Mouse (Mus musculus) thymus, postnatal 25 days (tissue): ENCODE measurements around the gene Krtap29-1.

Source experiments
- DNase-seq: peaks from one replicate; pipeline ENCODE4 v3.0.0; 2022

Gene Krtap29-1

DNA sequence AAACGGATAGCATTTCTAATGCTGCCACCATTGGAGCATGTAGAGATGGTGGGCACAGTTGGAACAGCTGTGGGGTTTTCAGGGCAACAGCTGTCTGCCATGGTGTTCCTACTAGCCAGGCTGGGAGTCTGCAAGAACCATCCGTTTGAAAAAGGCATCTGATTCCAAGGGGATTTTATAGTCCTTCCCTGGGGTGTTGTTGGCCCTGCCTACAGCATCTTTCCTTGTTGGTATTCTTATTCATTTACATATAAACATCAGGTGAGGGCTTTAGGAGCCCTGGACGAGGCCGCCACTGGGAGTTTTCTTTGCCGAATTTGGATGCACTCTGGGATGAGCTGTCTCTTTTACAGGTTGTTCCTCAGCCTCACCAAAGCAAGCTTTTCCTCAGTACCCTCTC lies at the start of gene Krtap29-1:
Krtap29-1 (minus strand) TSS at position 101 of the 400 bp plus-strand sequence.
- DNase-seq: no peak

DNA sequence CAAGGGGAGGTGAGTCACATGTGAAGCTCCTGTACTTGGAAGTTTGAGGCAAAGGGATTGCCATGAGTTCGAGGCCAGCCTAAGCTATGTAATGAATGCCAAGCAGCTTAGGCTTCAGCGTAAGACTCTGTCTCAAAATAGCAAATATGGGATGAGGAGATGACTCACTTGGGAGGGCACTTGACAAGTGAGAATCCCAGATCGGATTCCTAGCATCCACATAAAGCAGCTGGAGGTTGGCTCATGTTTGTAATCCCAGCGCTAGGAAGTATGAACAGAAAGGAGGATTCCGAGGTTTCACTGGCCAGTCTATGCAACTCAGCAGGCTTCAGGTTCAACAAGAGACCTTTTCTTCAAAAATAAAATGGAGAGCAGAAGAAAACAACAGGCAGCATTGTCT lies 42.6 kb upstream of the Krtap29-1 start:
- DNase-seq: no peak

DNA sequence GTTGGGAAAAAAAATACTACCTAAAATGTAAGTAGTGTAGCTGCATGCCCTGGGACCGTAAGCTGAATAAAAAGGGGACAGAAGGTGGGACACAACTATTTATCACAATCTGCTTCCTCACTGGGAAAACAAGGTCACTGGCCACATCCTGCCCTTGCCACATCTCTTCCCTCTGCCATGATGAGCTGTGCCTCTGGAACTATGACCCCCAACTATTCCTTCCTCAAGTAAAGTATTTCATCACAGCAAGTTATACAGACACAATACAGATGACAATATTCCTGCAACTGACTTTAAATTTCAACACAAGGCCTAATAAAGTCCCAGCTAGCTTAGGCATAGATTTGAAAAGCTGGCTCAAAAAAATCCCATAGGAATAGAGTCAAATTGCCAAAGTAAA lies 40.6 kb upstream of the Krtap29-1 start:
- DNase-seq: no peak

DNA sequence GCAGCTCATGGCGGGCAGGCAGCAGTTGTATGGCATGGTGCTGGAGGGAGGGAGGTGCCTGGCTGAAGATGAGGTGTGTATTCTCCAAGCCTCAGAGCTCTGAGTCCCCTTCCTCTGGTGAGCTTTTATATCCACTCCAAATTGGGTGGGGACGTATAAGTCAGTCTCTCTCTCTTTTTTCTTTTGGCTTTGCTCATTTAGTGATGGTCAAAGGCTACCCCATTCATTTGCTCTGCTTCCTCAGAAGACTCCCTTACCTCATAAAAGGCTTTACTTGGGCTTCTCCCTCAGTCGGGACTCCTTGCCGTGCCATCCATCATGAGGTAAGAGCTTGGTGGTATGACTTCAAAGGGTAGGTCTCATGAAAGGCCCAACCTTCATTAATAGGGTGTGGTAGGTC lies 37.3 kb upstream of the Krtap29-1 start, which contains the start of gene Krt33a:
Krt33a (minus strand) TSS at position 101 of the 400 bp plus-strand sequence.
- DNase-seq: no peak

DNA sequence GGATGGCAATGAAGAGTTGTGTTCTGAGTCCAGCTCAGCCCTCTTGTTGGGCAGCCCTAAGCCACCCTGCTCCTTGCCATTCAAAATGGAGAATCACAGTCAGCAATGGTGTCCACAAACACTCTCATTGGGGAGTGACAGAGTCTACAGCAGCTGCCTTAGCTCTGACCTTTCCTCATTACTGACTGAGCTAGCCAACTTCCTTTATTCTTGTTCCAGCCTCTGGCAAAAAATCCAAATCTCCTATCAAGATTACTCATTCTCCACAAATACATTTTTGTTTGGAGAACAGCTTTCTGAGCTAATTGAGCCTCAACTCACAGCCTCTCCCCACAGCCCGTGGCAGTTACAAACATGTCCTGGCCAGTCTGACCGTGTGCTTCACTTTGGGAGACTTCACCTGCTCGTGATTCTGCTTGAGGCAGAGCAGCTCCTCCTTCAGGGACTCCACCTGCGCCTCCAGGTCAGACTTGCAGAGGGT lies 34.9 kb upstream of the Krtap29-1 start:
- DNase-seq: no peak

DNA sequence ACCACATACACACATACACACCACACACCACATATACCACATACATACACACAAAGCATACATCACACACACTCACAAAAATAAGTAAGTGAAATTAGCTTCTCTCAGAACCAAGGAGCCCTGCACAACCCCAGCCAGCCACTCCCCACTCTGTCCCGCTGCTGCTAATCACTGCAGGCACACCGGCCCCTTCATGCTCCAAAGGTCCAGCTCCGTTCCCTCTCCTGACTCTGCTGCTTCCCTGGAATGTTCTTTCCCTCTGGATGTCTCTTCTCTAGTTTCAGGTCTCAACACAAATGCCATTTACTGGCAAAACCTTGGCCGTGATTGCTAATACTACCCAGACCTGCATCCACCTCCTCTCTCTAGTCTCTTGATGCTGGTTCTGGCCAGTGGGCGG lies 31.8 kb upstream of the Krtap29-1 start:
- DNase-seq: no peak

DNA sequence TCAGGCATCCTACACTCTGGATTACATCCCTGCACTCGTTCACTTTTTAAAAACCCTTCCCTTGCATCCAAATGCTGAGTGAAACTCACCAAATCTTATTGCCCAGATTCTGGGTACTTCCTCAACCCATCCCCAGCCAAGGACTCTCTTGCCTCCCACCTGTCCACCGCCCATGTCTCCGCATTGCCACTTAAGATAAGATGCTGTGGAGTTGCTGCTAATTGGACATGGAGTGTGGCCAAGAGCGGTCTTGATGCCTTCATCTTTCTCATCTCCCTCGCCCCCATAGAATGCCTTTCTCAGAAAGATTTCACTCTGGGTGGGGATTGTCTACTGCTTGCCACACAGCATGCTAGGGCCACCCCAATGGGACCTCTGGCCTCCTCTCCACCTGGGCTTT lies 29.5 kb upstream of the Krtap29-1 start:
- no peak for DNase-seq

DNA sequence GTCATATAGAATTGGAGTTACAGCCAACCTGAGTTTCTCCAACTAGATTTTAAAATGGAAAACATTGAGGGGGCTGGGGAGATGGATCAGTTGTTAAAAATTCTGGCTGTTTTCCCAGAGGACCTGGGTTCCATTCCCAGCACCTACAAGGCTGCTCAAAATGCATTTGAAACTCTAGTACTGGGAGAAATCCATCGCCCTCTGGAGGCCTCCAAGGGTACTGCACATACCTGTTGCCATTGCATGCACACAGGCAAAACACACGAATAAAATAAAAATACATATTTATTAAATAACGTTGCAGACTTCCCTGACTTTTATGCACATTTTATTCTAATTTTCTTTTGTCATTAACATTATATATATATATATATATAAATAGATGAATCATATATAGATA lies 27.8 kb upstream of the Krtap29-1 start:
- no peak for DNase-seq

DNA sequence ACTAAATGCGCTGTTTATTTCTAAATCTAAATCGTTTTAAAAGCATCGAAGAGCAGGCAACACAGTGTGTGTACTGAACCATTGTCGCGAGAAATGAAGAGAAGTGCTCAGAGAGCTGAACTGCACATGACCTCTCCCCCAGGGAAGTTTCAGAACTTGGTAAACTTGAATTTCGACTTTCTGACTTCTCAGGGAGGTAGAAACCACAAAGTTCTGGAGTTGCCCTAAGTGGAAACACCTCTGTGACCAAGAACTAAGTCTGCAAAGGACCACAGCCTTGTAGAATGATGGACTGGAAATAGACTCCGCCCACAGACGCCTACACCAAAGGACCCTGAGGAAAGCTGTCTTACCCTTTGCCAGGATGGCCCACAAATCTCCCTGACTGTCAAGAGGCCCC lies 27.1 kb upstream of the Krtap29-1 start:
- DNase-seq: no peak

DNA sequence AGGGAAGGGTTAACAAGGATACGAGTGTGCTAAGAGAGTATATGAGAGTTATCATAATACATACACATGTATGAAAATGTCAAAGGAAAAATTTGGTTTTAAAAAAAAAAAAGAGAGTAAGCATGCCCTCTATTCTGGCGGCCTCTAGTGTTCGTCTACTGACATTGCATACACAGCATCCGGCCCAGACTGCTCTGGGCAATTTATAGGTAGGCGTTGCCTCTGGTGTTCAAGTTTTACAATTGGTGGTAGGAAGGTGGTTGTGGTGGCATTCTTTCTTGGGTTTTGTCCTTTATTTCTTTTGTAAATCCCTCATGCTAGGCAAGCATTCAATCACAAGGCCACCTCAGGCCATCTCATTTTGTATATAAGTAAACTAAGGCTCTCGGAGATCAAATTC lies 26.0 kb upstream of the Krtap29-1 start:
- peak; percentile 17 for DNase-seq

DNA sequence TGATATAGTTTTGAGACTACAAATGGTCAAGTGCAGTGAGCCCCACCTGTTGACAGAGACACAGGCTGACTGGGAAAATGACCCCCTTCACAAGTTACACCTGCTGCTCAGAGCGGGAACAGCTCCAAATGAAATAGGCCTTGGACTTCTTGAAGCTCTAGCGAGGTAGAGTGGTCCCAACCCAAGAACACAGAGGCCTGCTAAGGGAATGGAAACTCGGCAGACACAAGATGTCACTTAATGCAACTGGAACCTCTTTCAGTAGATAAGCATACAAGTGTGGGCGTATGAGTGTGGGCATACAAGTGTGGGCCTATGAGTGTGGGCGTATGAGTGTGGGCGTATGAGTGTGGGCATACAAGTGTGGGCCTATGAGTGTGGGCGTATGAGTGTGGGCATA lies 20.2 kb upstream of the Krtap29-1 start:
- no peak for DNase-seq

DNA sequence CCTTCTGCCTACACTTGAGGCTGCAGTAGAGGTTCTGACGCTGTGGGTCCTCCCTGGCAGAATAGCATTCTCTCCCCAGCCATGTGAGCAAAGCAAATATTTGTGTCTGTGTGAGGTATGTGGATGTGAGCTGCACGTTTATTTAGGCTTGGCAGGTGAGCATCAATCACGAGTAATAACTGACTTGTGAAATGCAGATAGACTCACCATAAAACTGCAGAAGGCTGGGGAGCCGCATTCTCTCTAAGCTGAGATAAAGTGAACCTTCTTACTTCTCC lies 15.5 kb upstream of the Krtap29-1 start:
- no peak for DNase-seq

DNA sequence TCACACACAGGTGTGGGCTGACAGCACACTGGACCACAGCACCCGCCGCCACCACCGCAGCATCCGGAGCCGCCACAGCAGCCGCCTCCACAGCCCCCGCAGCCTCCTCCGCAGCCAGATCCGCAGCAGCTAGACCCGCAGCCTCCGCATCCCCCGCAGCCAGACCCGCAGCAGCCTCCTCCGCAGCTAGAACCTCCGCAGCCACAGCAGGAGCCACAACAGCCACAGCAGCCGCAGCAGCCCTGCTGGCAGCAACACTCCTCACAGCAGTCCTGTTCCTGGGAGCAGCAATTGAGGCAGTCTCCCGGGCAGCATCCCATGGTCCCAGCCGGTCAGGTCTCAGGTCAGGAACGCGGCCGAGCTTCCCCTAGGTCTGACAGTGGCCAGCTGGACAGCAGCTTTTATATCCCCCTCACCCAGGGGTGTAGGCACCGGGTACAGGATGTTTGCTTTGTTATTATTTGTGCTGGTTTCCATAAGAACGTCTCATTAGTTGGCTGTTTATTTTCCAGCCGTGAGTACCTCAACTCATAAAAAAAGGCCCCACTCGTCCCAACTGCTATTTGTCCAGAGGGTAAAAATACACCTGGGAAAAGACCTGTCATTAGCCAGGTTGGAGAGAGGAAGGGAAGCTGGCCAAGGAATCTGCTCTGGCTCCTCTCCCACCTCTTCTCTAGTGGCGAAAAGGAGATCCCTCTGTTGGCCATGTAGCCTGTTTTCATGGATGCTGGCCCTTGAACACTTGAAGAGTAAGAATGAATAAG lies 14.9 kb upstream of the Krtap29-1 start, which contains the start of gene Krtap17-1:
Krtap17-1 (minus strand) TSS at position 375 of the 764 bp plus-strand sequence.
- DNase-seq: no peak

DNA sequence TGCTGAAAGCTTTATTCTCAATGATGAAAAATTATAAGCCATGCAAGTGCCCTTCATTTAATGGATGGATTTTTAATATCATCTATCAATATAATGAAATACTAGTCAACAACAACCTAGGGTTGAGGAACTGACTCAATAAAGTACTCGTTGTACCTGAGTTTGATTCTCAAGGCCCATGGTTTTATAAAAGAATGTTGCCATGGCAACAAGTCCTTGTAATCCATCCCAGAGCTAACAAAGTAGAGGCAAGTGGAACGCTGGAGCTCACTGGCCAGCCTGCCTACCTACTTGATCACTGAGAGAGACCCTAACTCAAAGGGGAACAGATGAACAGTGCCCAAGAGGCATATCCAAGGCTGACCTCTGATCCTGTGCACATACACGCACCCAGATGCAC lies 11.7 kb upstream of the Krtap29-1 start:
- no peak for DNase-seq

DNA sequence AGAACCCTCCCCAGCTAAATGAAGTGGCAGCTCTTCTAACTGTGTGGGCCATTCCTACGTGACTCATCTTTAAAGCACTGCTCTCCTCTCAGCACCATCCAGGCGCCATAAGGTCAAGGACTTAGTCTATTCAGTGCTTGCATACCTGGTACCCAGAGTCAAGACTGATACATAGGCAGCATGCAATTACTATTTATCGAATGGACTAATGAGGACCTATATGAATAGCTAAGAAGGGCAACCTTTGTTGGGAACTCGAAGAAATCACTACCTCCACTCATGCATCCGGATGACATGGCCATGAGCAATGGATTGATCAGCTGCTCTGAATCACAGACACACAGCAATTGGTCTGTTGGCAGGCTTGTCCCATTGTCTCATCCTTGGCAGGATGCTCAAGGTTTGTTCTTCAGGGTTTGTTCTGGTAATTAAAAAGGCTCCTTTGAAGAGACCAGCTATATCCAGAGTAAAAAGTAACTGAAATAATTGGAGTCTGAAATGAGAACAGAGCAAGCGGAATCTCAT lies 11.1 kb upstream of the Krtap29-1 start:
- DNase-seq: no peak

DNA sequence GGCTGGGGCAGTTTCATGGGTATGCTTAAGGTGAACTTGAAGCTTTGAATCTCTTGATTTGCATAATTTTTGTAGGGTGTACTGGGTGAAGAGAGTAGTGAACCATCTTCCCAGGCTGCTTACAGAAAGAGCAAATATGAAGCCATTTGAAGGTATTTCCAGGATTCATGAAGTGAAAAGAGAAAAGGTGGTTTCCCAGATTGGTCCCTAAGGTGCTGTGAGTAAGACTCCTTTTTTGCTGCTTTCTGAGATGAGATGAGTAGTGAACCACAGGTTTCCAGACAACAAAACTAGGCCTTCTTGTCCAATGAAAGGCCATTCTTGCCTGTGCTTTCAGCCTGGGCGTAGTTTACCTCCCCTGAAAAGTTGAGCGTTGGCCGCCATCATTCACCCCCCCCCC lies 9.7 kb upstream of the Krtap29-1 start:
- DNase-seq: no peak

DNA sequence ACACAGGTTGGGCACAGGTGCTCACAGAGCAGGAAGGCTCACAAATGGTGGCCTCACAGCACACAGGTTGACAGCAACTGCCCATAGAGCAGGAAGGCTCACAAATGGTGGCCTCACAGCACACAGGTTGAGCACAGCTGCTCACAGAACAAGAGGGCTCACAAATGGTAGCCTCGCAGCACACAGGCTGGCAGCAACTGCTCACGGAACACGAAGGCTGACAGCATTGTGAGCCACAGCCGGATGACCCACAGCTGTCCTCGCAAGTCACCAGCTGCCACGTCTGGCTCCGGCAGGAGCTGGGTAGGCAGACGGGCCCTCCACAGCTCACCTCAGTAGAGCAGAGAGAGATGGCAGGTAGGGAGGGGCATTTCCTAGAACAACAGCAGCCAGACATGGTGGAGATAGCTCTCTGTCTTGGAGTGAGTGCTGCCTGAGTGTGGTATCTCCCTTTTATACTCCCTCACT lies 7.4 kb upstream of the Krtap29-1 start, which contains the start of gene Krtap16-1:
Krtap16-1 (minus strand) TSS at position 418 of the 468 bp plus-strand sequence.
- no peak for DNase-seq

DNA sequence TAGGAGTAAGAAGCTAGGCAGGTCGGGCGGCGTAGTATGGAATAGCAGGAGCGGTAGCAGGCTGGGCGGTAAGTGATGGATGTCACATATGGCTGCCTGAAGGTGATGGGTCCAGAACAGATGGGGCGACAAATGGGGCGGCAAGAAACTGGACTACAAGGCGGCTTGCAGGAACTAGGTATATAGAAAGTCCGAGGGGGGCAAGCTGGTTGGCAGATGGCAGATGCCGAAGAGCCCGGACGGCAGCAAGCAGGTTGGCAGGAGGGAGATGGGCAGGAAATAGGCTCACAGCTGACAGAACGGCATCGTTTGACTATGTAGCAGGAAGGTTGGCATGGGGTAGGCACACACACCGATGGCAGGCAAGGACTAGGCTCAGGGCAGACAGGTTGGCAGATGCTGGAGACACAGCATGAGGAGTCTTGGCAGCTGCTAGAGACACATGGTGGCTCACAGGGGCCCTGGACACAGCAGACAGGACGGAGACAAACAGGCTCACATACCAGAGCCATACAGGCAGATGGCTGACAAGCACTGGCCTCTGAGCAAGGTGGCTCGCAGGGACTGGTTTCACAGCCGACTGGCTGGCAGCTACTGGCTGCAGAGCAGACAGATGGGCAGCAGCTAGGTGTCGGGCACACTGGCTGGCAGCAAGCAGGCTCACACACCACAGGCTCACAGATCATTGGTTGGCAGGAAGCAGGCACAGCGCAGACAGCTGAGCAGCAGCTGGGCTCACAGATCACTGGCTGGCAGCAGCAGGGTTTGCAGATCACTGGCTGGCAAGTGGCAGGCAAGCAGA lies 6.6 kb upstream of the Krtap29-1 start:
- DNase-seq: no peak

DNA sequence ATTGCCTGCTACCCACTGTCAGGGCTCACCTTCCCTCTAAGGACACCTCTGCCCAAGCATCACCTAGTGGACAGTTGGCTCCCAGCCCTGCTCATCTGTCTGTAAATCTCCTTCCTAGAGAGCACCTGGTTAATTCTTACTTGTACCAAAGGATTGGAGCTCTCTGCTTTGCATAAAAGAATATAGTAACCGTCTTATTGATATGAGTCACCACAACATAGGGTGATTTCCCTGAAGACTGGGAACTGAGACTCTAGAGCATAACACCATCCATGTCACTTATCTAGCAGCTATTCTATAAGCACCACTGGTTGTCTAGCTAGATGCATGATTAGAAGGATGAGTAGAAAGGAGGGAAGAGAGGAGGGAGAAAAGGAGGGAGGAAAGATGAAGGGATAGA lies 4.6 kb upstream of the Krtap29-1 start:
- no peak for DNase-seq

DNA sequence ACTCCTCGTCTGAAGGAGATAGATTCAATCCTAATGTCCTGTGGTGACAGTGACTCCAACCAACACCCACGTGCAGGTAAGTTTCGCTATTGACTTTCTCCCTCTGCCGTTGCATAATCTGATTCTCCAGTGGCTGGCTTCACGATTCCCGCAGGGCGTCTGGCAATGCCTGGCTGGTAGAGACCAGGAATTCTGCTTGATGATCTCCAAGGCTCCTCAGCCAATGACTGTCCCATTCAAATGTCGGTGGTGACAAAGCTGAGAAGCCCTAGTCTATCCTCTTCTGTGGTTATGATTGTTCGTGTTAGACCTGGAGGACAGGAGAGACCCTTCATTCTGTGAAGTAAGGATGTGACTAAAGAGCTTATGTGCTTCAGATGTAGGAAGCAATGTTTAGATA lies 3.9 kb upstream of the Krtap29-1 start:
- DNase-seq: no peak

DNA sequence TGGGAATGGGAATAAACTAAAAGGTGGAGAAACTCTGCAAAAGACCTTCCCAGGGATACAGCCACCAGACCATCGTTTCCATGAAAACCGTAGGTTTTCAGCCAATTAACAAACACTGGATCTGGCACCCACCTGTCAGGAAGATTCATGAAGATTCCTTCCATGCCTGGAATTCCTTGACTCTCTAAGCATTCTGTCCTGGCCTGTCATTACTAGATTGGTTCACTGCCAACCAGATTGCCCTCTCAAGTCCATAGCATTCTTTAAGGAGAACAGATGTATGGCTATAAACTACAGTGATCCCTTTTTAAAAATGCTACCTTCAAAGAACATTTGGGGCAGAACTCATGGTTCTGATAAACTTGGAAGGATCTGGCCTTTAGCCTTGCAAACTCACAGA lies 12.9 kb downstream of the Krtap29-1 start:
- no peak for DNase-seq

DNA sequence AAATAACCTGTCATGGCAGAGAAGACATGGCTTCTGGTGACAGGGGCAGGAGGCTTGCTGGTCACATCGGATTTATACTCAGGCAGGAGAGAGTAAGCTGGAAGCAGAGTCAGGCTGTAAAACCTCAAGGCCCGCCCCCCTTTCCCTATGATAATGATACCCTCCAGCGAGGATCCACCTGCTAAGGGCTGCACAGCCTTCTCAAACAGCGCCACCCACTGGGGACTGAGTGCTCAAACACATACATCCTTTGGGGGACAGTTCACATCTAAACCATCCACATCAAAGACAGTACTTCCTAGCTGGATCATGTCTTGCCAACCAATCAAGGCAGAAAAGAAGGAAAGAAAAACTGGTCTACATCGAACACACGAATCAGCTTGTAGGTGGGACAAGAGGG lies 14.6 kb downstream of the Krtap29-1 start:
- no peak for DNase-seq

DNA sequence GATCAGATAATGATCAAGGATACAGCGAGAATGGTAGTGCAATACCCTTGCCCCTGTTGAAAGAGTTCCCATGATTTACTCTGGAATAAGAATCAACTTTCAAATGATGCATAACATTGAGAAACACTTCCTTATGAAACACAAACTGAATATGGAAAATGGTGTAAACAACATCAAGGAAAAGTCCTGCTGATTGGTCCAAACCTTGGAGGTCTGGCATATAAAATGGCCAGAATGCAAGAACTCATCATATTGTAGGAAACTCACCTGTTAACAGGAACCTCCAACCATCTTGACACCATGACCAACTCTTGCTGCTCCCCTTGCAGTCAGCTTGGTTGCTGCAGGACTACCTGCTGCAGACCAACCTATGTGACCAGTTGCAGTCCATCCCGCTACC lies 30.7 kb downstream of the Krtap29-1 start, which contains the start of gene Krtap9-5:
Krtap9-5 (plus strand) TSS at position 301 of the 400 bp plus-strand sequence.
- DNase-seq: no peak
